Mouse (Mus musculus): Measurements from ENCODE around the gene Akap7.
"Not testable (repeated sequence)": the region's sequence is repeated elsewhere in the genome, so short reads cannot be mapped to it uniquely, and the experiment has no call there.

The Akap7 gene

GRCm38 (mm10) chr10:25192180-25193073, 115.2 kb downstream of the Akap7 start:
- DNase-seq (ENCODE audit: low read depth, low spot score) = no peak

DNA sequence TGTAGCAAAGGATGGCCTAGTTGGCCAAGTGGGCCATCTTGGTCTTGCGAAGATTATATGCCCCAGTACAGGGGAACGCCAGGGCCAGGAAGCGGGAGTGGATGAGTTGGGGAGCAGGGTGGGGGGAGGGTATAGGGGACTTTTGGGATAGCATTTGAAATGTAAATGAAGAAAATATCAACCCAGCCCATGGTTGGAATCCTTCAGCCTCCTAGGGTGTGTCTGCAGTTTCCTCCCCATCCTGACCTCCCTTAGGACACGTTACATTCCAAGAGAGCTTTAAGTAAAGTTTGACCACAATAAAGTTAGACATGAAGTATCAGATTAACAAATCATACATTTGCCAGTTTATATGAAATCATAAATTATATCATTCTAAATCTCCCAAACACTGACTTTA, 116.5 kb downstream of the Akap7 start:
- DNase-seq (ENCODE audit: low read depth, low spot score) = no peak

DNA sequence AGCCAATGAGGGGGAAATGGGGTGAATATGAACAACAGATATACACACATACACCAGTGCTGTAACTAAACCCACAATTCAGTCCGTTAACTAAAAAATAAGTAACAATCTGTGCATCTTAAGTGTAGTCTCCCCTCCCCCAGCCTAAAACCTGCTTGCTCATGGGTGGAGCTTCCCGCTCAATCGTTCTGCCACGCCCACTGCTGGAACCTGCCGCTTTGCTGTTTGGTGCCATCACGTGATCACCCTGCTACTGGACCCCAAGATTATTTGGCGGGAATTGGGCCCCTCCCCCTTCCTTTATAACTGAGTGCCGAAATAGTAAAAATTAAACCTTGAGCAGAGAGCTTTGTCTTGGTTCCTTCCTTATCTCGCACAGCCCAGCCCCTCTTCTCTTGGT, 121.4 kb downstream of the Akap7 start:
- DNase-seq (ENCODE audit: low read depth, low spot score) = not testable (repeated sequence)

- no peak for DNase-seq (ENCODE audit: low read depth, low spot score)
These were observed 122.0 kb downstream of the Akap7 start for GRCm38 (mm10) chr10:25185691-25186090.

GRCm38 (mm10) chr10:25184819-25185603, 122.7 kb downstream of the Akap7 start:
- DNase-seq (ENCODE audit: low read depth, low spot score) = no peak

GRCm38 (mm10) chr10:25183271-25183670, 124.4 kb downstream of the Akap7 start:
- no peak for DNase-seq (ENCODE audit: low read depth, low spot score)

- DNase-seq (ENCODE audit: low read depth, low spot score) = no peak
These were observed 128.6 kb downstream of the Akap7 start for GRCm38 (mm10) chr10:25179030-25179429.

DNA sequence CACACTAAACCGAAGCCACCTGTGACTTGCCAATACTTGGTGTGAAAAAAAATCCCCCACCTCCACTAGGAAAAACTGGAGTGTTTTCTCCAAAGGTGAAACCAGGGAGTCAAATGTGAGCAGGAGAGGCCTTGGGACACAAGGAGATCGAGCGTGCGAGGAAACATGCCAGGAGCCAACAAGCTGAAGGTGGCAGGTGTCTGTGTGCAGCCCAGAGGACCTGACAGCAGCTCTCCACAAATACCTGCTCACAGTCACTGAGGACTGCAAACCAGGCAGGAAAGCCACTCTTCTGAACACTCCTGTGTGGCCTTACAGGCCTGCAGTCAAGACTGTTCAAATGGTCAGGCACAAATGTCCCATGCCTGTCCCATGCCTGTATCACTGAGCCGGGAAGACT, 130.4 kb downstream of the Akap7 start:
- DNase-seq (ENCODE audit: low read depth, low spot score) = no peak

DNA sequence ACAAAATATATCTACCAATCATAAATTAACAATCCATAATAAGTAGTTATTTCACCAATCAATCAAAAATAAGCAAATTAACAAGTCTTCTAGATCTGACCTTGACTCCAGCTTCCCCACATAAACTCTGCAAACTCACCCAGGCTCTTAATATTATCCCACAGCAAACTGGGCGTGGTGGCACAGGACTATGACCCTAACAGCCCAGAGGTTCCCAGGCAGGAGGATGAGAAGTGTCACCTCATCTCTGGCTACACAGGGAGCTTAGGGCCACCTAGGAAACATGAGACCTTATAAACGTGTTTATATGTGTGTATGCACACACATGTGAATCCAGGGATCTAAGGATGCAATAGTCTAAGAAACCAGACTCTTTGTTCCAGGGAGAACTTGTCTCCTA, 132.8 kb downstream of the Akap7 start:
- DNase-seq (ENCODE audit: low read depth, low spot score) = no peak

- no peak for DNase-seq (ENCODE audit: low read depth, low spot score)
These were observed 140.1 kb downstream of the Akap7 start for GRCm38 (mm10) chr10:25167365-25168194.

- not testable (repeated sequence) for DNase-seq (ENCODE audit: low read depth, low spot score)
These were observed 144.2 kb downstream of the Akap7 start for GRCm38 (mm10) chr10:25163510-25163909.

DNA sequence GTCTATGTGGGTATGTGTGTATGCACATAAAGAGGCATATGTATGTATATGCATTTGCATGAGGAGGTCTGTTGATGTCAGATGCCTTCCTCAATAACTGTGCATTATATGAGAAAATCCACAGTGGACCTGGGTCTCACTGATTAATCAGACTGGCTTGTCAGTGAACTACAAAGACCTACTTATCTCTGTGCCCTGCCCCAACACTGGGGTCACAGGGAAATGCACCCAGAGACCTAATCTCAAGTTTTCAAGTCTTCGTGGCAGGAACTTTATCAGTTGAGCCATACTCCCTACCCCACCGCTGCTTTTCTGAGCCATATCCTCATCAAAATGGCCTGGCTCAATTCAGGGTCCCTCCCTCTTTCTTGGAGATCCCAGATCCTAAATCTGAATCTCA, 146.0 kb downstream of the Akap7 start:
- no peak for DNase-seq (ENCODE audit: low read depth, low spot score)

GRCm38 (mm10) chr10:25158651-25159050, 149.0 kb downstream of the Akap7 start:
- DNase-seq (ENCODE audit: low read depth, low spot score) = no peak

- no peak for DNase-seq (ENCODE audit: low read depth, low spot score)
These were observed 150.3 kb downstream of the Akap7 start for GRCm38 (mm10) chr10:25157339-25157738.

DNA sequence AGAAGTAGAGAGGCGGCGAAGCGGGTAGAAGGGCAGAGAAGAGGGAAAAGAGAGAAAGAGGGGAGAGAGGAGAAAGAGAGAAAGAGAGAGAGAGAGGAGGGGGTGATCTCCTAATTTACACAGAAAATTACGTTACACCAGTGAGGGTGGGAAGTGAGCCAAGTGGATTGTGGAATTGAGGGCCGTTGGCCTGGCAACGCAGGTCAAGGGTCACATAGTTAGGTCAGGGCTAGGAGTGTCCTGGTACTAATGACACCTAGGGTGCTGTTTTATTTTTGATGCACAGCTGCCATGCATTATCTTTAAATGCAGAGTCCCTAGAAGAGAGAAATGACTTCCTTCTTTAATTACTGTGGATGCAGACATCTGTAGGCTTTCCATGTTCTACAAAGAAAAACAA, 153.4 kb downstream of the Akap7 start:
- no peak for DNase-seq (ENCODE audit: low read depth, low spot score)

GRCm38 (mm10) chr10:25151172-25151800, 156.4 kb downstream of the Akap7 start:
- no peak for DNase-seq (ENCODE audit: low read depth, low spot score)

GRCm38 (mm10) chr10:25145851-25146250, 161.8 kb downstream of the Akap7 start:
- DNase-seq (ENCODE audit: low read depth, low spot score) = no peak

DNA sequence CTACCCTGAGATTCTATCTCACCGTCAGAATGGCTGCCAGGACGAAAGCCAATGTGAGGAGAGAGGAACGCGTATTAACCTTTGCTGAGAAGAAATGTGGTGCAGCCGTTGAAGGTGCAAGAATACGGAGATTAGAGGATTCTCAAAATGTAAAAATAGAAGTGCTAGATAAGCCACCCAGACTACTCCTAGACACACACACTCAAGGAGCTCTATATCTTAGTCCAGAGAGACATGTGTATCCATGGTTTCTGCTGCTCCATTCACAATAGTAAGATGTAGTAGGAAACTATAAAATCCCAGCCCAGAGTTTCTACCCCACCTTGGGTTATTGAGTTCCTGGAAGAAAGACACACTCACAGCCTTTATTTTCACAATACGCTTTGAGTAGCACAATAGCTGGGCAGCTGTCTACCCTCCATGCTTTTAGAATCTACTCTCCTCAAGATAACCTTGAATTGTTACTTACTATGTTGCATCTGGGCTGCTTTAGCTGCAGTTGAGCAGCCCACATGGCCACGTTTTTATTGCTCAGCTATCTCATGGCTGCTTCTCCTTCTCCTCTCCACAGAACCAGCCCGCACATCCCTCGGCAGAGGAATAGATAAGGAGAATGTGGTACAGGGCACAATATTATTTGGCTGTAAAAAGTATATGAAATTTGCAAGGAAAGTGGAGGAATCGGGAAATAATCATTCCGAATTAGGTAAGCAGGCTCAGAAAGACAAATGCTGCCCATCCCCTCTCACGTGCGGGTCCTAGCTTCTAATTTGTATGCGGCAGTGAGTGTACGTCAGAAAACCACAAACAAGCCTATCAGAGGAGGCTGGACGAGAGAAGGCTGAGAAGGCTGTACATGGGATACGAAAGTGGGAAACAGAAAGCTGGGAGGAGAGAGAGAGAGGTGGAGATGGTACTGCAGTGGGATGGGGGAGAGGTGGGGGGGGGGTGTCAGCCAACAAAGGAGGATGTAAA, 162.6 kb downstream of the Akap7 start:
- no peak for DNase-seq (ENCODE audit: low read depth, low spot score)

GRCm38 (mm10) chr10:25141781-25142180, 165.9 kb downstream of the Akap7 start:
- DNase-seq (ENCODE audit: low read depth, low spot score) = no peak

- peak; percentile 18 for DNase-seq (ENCODE audit: low read depth, low spot score)
These were observed 167.4 kb downstream of the Akap7 start for GRCm38 (mm10) chr10:25140155-25140755.

Measured in mesoderm, embryonic 11.5 days (tissue).